Mouse (Mus musculus): ENCODE measurements at regions not wholly inside any gene's neighbourhood (a gene's known extent, or its start where the extent isn't known, plus 50 kb on each side); places are given as distances from the start of the nearest gene placed in this dataset. TPM values are rescaled to one million over a fixed set of nuclear protein-coding genes. Genes with fewer than 3 reads are reported as not detected.

DNA sequence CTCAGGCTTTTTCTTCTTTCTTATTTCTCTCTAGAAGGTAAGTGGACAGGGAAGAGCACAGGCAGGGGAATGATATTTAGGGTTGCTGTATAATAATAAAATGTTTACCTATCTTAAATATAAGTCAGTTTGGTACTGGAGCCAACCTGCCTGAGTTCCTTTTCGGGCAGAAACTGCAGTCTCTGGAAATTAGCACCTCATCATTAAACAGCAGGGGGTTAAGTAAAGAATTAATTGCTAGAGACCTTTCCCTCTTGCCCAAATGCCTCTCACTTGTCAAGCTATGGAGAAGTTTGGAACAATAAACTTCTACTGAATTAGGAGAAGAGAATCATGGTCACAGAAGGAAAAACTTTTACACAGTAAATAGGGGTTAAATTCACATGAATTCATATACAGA is 524.7 kb downstream of the Slco4c1 start:
- no peak overlapping the region for H3K9ac ChIP-seq (ENCODE audit: low read depth, low read length)
- no peak overlapping the region for H3K27ac ChIP-seq (ENCODE audit: low read length)
- no peak overlapping the region for H3K4me2 ChIP-seq (ENCODE audit: low read length)
- no peak overlapping the region for H3K4me3 ChIP-seq (ENCODE audit: low read depth, low read length)
- no peaks in the 10 kb centered on the region for H3K36me3 ChIP-seq (ENCODE audit: control insufficient read depth, insufficient read depth, low read length)
- H3K4me1 ChIP-seq (ENCODE audit: control insufficient read depth, insufficient read depth, low read length) = 0 out of 2 replicates have a peak, but pooled peaks cover 2% of the 10 kb centered on the region
- H3K27me3 ChIP-seq (ENCODE audit: control insufficient read depth, insufficient read depth, low read depth, low read length) = no peaks in the 10 kb centered on the region
- ATAC-seq = no peak
- 52% methylated on average over 1 of the region's 1 CpGs for WGBS
- no peaks in the 10 kb centered on the region for H3K9me3 ChIP-seq (replicated peaks; ENCODE audit: control insufficient read depth, low read length, poor library complexity, severe bottlenecking)

DNA sequence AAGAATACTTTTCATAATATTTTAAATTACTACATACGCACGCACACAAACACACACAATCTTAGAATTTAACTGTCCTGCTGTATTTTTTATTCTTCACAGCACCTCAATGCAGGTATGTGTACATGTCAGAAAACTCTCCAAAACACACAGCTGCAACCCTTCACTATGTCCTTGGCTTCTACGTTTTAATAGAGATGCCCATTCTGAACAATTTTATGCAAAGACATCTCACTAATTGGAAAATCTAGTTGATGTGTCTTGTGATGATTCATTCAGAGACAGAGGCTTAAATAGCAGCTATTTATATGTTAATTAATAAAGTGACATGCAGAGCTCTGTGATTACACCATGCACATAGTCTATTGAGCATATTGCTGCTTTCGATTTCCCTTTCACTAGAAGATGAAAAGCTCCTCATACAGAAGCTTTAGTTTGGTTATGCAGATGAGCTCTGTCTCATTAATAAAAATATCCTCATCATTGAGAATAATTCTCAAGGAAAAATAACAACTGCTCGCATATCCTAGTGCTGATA is 525.4 kb downstream of the Slco4c1 start:
- Histone ChIP-seq H3K4me2 (ENCODE audit: low read length) (no peak overlapping the region), H3K27ac (ENCODE audit: low read length) (no peak overlapping the region), H3K27me3 (ENCODE audit: control insufficient read depth, insufficient read depth, low read depth, low read length) (no peaks in the 10 kb centered on the region), H3K4me3 (ENCODE audit: low read depth, low read length) (no peak overlapping the region), H3K9me3 (replicated peaks; ENCODE audit: control insufficient read depth, low read length, poor library complexity, severe bottlenecking) (no peaks in the 10 kb centered on the region), H3K36me3 (ENCODE audit: control insufficient read depth, insufficient read depth, low read length) (no peaks in the 10 kb centered on the region), H3K9ac (ENCODE audit: low read depth, low read length) (no peak overlapping the region), H3K4me1 (ENCODE audit: control insufficient read depth, insufficient read depth, low read length) (0 out of 2 replicates have a peak, but pooled peaks cover 2% of the 10 kb centered on the region)
- WGBS = 45% methylated on average over 5 of the region's 5 CpGs
- ATAC-seq = peak; percentile 88

DNA sequence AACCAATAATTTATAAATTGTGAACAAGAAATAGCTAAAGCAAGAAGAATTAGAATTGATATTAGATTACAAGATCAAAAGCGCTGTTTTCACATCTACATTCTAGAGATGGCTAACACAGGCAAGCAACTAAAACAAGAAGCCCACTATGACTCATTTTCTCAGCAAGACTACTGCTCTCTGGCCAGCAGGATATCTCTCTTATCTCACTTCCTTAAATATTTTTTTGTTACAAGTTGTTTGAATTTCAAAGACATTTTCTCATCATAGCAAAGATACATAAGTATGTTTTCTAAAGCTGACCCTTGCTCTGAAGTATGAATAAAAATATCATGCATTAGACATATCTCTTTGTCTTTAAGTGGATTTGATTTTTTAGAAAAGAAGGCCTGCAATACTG is 556.2 kb downstream of the Slco4c1 start:
- Histone ChIP-seq H3K9ac (ENCODE audit: low read depth, low read length) (no peak overlapping the region), H3K4me2 (ENCODE audit: low read length) (no peak overlapping the region), H3K36me3 (ENCODE audit: control insufficient read depth, insufficient read depth, low read length) (no peaks in the 10 kb centered on the region), H3K4me1 (ENCODE audit: control insufficient read depth, insufficient read depth, low read length) (no peaks in the 10 kb centered on the region), H3K27me3 (ENCODE audit: control insufficient read depth, insufficient read depth, low read depth, low read length) (no peaks in the 10 kb centered on the region), H3K4me3 (ENCODE audit: low read depth, low read length) (no peak overlapping the region), H3K27ac (ENCODE audit: low read length) (no peak overlapping the region), H3K9me3 (replicated peaks; ENCODE audit: control insufficient read depth, low read length, poor library complexity, severe bottlenecking) (no peaks in the 10 kb centered on the region)
- no peak for ATAC-seq
- 89% methylated on average over 1 of the region's 1 CpGs for WGBS

DNA sequence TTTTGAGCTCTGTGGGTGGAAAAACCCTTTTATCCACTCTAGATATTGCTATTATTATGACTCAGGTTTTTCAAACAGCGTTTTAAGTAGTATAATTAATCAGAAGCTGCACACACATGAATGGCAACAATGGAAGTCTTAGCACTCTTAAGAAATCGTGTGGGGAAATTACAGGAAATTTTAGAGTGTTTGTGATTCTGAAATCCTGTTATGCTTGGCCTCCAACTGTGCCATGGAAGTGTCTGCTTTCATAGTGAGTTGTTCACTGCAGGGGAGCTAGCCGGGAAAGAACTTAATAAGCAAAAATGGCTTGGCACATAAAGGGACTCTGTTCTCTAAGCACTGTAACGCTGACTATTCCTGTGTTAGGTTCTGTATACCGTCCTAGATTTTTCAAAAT is 570.7 kb downstream of the Slco4c1 start:
- no peaks in the 10 kb centered on the region for H3K27me3 ChIP-seq (ENCODE audit: control insufficient read depth, insufficient read depth, low read depth, low read length)
- H3K36me3 ChIP-seq (ENCODE audit: control insufficient read depth, insufficient read depth, low read length) = no peaks in the 10 kb centered on the region
- 21% methylated on average over 5 of the region's 5 CpGs for WGBS
- H3K4me3 ChIP-seq (ENCODE audit: low read depth, low read length) = no peak overlapping the region
- no peak overlapping the region for H3K9ac ChIP-seq (ENCODE audit: low read depth, low read length)
- no peak overlapping the region for H3K27ac ChIP-seq (ENCODE audit: low read length)
- ATAC-seq = no peak
- no peak overlapping the region for H3K4me2 ChIP-seq (ENCODE audit: low read length)
- H3K9me3 ChIP-seq (replicated peaks; ENCODE audit: control insufficient read depth, low read length, poor library complexity, severe bottlenecking) = no peaks in the 10 kb centered on the region
- no peaks in the 10 kb centered on the region for H3K4me1 ChIP-seq (ENCODE audit: control insufficient read depth, insufficient read depth, low read length)

DNA sequence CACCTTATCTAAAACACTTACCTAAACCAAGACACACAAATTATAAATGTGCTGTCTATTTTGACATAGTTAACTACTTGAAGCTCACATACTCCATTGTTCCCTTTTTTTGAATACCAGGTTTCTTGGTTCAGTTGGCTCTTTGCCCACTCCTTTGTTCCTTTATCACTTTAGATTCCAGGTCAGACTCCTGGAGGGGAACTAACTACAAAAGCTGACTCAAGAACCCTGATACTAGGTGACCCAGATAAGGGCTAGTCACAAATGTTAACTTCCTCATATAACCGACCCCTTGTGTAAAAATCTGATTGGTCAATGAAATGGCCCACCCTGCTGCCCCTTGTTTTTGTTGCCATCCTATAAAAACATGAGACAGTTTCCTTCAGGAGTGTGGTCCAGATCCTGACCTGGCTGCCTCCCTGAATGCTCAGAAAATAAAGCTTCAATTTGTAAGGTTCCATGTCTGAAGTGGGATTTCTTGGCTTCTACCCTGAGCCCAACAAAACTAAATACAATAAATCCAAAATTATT is 593.9 kb downstream of the Slco4c1 start:
- ATAC-seq = no peak
- no peak overlapping the region for H3K27ac ChIP-seq (ENCODE audit: low read length)
- H3K4me3 ChIP-seq (ENCODE audit: low read depth, low read length) = no peak overlapping the region
- no peaks in the 10 kb centered on the region for H3K36me3 ChIP-seq (ENCODE audit: control insufficient read depth, insufficient read depth, low read length)
- H3K9me3 ChIP-seq (replicated peaks; ENCODE audit: control insufficient read depth, low read length, poor library complexity, severe bottlenecking) = no peaks in the 10 kb centered on the region
- H3K4me1 ChIP-seq (ENCODE audit: control insufficient read depth, insufficient read depth, low read length) = no peaks in the 10 kb centered on the region
- no peak overlapping the region for H3K4me2 ChIP-seq (ENCODE audit: low read length)
- 79% methylated on average over 1 of the region's 1 CpGs for WGBS
- no peak overlapping the region for H3K9ac ChIP-seq (ENCODE audit: low read depth, low read length)
- H3K27me3 ChIP-seq (ENCODE audit: control insufficient read depth, insufficient read depth, low read depth, low read length) = no peaks in the 10 kb centered on the region

DNA sequence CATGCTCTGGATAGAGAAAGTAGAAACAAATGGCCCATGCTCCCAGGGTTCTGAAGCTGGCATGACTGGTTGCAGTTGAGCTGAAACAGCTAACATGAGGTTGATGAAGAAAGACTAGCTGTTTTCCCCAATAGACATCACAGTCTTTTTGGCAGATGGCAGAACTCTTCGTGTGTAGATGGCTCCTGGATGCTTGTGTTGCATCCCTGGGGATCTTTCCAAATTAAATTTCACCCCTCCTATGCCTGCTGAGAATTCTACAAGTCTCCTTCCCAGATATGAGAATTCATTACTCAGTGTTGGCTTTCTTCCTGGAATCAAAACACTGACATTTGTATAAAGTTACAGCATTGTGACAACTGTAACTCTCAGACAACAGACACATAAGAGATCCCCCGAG is 595.3 kb downstream of the Slco4c1 start:
- ATAC-seq = no peak
- Histone ChIP-seq H3K9me3 (replicated peaks; ENCODE audit: control insufficient read depth, low read length, poor library complexity, severe bottlenecking) (no peaks in the 10 kb centered on the region), H3K4me3 (ENCODE audit: low read depth, low read length) (no peak overlapping the region), H3K4me1 (ENCODE audit: control insufficient read depth, insufficient read depth, low read length) (no peaks in the 10 kb centered on the region), H3K27me3 (ENCODE audit: control insufficient read depth, insufficient read depth, low read depth, low read length) (no peaks in the 10 kb centered on the region), H3K36me3 (ENCODE audit: control insufficient read depth, insufficient read depth, low read length) (no peaks in the 10 kb centered on the region), H3K4me2 (ENCODE audit: low read length) (no peak overlapping the region), H3K27ac (ENCODE audit: low read length) (no peak overlapping the region), H3K9ac (ENCODE audit: low read depth, low read length) (no peak overlapping the region)
- WGBS = 65% methylated on average over 2 of the region's 2 CpGs

Small RNAs in the stretch of these regions (microRNA-seq; reads per million reads assigned to microRNA genes)
- gene Gm22917 = not detected

Measured in midbrain, embryonic 16.5 days (tissue).